Mouse (Mus musculus): Measurements from ENCODE around the gene Eif5a.
"Not testable (repeated sequence)": the region's sequence is repeated elsewhere in the genome, so short reads cannot be mapped to it uniquely, and the experiment has no call there.

Eif5a gene
- long read RNA-seq, experiment 1, transcript Eif5a-208 (7 exons, 1,353 nt) = minor isoform, 8 of 580 reads
- long read RNA-seq, experiment 1, transcript Eif5a-201 (7 exons, 1,437 nt) = minor isoform, 13 of 580 reads
- long read RNA-seq, experiment 1, transcript Eif5a-210 (6 exons, 1,343 nt) = major isoform, 516 of 580 reads
- long read RNA-seq, experiment 1, transcript Eif5a-209 (6 exons, 1,259 nt) = minor isoform, 26 of 580 reads
- long read RNA-seq, experiment 1, partial matches to known transcripts = 8 of 580 reads
- long read RNA-seq, experiment 1, other reads (novel, unspliced or antisense) = 9 of 580 reads
- long read RNA-seq, experiment 2, transcript Eif5a-201 (7 exons, 1,437 nt) = minor isoform, 19 of 588 reads
- long read RNA-seq, experiment 2, transcript Eif5a-210 (6 exons, 1,343 nt) = major isoform, 528 of 588 reads
- long read RNA-seq, experiment 2, transcript Eif5a-209 (6 exons, 1,259 nt) = minor isoform, 18 of 588 reads
- long read RNA-seq, experiment 2, partial matches to known transcripts = 12 of 588 reads
- long read RNA-seq, experiment 2, other reads (novel, unspliced or antisense) = 6 of 588 reads

DNA sequence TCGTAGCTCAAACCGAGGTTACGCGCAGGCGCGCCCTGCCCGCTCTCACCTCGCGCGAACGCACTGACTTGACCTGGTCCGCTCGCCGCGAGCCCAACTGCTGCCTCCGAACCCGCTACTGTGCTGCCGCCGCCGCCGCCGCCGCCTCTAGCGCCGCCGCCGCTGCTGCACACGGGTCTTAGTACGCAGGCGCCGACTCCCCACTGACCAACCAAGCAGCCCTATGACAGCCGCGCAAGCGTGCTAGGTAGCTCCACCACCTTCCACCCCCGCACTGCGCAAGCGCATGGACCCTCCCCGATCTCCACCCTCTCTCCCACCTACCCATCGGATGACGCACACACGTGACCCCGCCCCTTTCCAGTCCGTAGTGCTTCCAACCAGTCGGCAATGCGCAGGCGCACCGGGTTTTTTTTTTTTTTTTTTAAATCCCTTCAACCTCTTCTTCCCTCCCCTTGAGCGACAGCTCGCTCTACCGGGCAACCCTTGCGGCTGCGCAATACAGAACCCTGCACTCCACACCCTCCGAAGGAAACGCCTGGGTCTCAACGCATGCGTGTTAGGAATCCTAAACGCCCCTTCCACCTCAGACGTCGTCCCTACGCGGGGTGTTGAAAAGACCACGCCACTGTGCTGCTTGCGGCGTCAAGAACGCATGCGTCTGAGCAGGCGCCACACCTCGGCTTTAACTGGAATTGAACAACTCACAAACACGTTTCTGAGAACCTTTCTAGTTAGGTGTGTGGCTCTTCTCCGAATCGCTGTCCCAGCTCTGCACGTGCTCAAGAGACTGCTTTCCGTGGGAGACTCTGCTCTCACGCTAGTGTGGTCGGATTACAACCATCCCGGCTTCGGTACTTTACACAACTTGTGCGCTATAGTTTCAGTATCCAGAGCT lies at the start of gene Eif5a:
TSS of gene Eif5a (minus strand) at position 845 of the 898 bp plus-strand sequence.
- intact Hi-C loops (cut with DNase I) = no loop called here

DNA sequence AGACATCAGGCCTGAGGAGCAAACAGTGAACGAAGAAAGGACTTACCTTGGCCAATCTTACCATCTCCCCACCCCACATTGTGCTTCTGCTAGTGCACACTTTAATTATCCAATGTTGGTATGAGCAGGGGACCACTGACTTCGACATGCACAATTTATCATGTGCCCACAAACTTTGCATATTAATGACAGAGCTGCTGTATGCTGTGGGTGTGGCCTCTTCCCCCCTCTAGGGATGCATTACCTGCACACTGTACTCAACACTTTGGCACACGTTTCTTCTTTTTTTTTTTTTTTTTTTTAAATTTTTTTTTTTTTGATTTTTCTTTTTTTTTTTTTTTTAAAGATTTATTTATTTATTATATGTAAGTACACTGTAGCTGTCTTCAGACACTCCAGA lies 49.0 kb upstream of the Eif5a start:
- intact Hi-C loops (cut with DNase I) = no loop called here

DNA sequence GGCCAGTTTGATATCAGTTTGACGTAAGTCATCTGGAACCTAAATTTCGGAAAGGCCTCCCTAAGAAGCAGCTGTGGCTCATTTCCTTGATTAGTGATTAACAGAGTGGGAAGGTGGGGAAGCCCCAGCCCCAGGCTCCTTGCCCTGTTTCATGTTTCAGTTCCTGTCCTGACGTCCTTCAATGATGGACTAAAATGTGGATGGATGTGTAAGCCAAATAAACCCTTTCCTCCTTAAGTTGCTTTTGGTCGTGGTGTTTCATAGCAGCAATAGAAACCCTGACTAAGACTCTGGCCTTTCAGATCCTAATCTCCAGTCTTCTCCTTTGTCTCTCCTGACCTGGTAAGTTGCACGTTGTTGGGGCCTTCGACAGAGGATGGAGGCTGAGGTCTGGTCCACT lies 48.5 kb upstream of the Eif5a start:
- intact Hi-C loops (cut with DNase I) = no loop called here

DNA sequence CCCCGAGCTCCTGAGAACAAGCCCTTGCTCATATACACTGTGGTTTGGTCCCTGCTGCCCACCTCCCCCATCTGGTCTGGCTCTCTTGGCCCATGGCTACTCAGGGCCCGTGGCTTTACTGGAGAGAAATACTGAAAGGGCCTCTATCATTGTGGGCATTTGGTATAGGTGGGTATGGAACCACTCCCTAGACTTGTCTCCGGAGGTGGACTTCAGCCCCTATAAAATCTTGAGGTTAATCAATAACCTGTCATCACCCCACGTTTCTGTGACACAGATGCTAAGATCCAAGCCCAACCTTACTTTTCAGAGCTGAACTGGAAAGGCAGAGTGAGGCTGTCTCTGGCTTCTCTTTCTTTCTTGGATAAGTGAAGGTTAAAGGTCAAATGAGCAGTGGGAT lies 47.0 kb upstream of the Eif5a start:
- intact Hi-C loops (cut with DNase I) = no loop called here

DNA sequence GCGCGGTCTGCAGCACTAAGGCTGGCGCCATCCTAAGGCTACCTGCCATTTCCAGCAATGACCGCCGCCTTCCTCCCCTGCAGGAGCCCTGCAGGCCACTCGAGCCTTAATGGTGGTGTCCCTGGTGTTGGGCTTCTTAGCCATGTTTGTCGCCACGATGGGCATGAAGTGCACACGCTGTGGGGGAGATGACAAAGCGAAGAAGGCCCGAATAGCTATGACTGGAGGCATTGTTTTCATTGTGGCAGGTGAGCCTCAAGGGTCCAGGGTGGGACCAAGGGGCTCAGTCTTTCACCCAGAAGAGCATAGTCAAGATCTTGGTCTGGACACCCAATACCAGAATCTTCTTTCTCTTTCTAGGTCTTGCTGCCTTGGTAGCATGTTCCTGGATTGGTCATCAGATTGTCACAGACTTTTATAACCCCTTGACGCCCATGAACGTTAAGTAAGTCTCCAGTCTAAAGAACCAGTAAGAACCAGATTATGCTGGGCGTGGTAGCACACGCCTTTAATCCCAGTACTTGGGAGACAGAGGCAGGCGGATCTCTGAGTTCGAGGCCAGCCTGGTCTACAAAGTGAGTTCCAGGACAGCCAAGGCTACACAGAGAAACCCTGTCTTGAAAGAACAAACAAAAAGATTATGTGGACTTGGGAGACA lies 45.2 kb upstream of the Eif5a start:
- intact Hi-C loops (cut with DNase I) = no loop called here

DNA sequence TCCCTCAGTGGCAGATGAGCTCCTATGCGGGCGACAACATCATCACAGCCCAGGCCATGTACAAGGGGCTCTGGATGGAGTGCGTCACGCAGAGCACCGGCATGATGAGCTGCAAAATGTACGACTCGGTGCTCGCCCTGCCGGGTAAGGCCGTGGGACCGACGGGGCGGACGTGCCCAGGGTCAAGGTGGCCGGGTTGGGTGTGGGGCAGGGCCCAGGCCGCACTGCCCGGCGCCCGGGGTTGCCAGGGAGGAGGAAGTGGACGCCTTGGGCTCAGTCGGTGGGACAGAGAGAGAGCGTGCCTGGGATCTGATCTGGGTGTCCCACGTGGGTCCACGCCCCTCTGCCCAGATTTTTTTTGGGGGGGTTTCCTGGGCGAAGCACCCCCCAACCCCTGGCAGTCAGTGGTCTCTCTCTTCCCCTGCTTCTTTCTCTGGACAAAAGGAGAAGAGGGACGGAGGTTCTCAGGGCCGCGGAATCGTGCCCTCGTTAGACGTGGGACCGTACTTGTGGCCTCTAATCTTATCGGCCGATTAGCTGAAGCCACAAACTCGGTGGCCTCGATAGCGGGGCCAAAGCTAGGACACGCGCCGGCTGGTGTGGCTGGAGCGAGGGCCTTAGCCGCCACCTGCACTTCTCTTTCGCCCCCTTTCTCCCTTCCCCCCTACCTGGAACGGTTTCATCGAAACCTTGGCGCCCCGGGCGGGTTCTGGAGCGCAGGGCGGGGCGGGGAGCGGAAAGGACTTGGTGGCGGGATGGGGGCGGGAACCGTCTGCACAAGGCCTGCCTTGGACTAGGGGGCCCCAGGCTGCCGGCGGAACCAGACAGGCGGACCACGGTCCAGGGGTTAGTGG lies 44.5 kb upstream of the Eif5a start:
- intact Hi-C loops (cut with DNase I) = no loop called here

DNA sequence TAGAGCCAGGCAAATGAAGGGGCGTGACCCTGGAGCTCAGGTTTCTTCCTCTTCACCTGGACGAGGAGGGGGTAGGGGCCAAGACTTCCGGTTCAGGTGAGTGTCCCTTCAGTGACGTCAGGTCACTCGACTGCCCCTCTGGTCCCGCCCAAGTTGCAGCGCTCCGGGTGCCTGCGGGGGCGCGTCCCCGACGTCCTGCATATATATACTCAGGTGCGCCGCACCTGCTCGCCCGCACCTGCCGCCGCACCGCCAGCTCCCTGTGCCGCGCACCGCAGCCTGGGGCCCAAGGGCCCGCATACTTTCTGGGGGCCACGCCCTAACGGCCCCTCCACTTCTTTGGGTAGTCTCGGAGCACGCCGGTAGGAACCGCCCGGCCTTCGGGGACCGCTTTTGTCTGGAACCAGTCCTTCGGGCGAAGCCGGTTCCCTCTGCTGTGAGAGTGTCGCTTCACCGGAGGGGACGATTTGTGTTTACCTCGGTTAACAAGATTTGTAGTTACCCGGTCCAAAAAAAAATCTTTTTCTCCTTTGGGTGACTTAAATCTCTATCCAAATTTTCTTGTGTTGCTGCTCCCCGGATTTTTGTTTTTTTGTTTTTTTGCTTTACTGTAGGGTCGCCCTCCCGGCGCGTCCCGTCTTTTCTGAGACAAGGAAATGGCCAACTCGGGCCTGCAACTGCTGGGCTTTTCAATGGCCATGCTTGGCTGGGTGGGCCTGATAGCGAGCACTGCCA lies 43.7 kb upstream of the Eif5a start:
- intact Hi-C loops (cut with DNase I) = no loop called here

DNA sequence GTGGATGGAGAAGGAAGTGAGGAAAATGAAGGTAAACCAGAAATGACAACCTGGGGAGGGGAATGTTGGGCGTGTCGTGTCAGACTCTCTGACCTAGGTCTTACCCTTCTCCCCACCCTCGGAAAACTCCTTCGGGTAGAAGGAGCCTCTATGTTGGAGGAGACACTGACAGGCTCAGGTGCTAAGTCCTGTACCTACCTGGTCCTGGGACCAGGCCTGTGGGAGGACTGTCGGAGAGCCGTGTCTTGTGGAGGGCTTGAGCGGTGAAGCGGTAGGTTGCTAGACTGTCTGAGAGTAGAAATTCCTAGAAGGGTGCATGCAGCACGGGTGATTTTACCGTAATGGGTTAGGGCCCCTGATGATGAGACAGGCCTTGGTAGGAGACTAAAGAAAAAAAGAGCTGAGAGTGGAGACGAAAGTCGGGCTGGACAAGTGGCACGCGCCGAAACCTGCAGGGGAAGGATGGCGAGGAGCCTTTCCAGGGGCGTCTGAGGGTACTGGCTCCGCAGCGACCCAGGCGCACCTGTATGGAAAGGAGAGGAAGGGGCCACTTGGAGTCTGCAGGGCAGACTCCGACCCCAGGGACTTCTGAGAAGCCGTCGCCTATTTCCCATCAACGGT lies 43.0 kb upstream of the Eif5a start, which contains the start of gene Cldn7:
TSS of gene Cldn7 (plus strand) at position 130 of the 621 bp plus-strand sequence.
- intact Hi-C loops (cut with DNase I) = no loop called here

DNA sequence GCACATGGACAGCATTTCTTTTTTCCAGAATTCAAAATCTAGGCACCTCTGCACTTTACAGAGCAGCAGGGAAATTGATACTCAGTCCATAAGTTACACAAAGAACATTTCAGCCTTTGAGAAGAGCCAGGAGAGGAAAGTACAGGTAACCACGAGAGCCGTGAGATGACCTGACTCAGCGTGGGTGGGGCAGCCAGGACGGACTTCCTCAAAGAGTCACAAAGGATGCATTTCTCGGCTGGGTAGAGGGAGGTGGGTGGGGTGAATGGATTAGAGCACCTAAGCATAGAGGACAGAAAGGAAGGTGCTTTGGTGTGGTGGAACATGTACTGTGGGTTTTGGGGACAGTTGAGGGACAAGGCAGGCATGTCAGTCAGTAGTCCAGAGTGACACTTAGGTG lies 40.1 kb upstream of the Eif5a start:
- intact Hi-C loops (cut with DNase I) = no loop called here

DNA sequence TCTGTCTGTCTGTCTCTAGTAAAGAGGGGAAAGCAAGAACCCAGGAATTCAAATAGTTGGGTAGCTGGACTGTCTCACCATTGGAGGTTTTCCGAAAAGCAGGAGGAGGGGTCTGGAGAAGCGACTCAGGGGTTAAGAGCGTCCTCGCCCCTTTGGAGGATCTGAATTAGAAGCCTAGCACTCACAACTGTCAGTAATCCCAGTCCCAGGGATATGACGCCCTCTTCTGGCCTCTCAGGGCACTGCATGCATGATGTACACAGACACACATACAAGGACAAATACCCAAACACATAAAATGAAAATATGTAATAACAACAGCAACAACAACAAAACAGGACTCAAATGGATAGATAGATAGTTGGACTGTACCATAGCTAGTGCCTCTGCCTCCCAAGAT lies 38.9 kb upstream of the Eif5a start:
- intact Hi-C loops (cut with DNase I) = no loop called here

DNA sequence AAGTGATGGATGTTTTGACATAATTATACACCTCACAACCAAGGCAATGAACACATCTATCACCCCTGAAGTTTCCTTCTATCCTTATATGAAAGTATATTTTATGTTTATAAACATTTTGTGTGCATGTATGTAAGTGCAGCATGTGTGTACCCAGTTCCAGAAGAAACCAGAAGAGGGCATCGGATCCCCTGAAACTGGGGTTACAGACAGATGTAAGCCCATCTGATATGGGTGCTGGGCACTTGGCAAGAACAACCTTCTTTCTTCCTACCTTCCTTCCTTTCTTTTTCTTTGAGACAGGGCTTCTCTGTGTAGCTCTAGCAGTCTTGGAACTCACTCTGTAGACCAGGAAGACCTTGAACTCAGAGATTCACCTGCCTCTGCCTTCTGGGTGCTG lies 34.5 kb upstream of the Eif5a start:
- intact Hi-C loops (cut with DNase I) = no loop called here

DNA sequence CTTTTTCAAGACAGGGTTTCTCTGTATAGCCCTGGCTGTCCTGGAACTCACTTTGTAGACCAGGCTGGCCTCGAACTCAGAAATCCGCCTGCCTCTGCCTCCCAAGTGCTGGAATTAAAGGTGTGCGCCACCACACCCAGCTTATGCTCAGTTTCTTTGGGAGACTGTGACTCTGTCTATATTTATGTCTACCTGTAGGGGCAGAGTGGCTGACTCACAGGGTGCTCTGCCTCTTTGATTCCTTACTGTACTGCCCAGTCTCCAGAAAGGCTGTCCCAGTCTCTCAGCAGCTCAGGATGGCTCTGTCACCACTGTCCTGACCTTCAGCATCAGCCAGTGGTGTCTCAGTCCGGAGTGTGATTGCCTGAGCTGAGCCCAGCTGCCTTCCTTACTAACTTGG lies 33.9 kb upstream of the Eif5a start:
- intact Hi-C loops (cut with DNase I) = not testable (repeated sequence)

DNA sequence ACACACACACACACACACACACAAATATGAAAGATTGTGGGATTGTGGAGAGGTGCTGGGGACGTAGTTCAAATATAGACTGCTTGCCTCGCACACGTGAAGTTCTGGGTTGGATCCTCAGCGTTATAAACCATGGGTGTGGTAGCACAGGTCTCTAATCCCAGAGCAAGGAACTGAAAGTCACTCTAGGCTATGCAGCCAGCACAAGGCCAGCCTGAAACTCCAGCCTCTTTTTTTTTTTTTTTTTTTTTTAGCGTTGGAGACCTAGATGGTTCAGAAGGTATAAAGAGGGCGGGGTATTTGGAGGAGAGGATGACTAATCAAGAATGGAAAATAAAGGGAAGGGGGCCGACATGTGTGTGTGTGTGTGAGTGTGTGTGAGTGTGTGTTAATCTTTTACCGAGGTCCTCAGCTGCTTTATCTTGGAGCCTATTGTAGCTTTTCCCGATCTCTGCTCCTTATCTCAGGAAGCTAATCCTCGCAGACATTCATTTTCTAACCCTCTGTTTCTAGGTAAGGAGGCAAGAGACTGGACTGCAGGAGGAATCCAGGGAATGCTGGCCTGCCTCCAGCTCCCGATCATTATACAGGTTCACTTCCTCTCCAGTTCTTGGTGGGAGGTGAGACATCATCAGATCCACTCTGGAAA lies 31.6 kb upstream of the Eif5a start:
- intact Hi-C loops (cut with DNase I) = no loop called here

DNA sequence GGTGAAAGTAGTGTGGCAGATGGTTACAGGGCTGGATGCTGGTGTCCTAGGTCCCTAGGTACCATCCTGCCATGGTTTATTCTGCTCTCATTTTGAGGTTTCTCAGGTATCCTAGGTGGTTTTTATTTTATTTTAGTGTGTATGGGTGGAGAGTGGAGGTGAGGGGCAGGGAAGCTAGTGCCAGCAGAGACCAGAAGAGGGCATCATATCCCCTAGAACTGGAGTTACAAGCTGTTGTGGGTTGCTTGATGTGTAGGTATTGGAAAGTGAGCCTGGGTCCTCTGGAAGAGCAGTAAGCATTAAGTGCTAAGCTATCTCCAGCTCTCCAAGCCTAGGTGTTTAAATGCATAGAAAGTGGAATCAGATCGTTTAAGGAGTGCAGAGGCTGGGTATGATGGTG lies 30.5 kb upstream of the Eif5a start:
- intact Hi-C loops (cut with DNase I) = no loop called here

DNA sequence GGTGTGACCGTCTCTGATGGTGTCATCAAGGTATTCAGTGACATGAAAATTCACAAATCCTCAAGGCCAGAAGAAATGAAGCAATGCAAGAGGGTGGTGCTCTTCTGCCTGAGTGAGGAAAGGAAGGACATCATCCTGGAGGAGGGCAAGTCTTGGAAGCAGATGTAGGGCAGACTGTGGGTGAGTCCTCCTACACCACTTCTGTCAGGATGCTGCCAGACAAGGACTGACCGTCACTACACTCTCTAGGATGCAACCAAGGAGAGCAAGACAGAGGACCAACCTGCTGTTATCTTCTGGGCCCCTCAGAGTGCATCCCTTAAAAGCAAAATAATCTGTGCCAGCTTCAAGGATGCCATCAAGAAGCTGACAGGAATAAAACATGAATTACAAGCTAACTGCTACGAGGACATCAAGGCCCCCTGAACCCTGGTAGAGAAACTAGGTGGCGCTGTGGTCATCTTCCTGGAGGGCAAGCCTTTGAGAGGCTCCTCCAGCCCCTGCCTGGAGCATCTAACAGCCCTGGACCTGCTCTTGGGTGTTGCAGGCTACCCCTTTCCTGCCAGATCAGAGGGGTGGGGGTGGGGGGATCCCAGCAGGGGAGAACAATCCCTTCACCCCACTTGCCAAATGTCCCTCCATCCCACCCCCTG lies 29.2 kb upstream of the Eif5a start:
- intact Hi-C loops (cut with DNase I) = no loop called here

DNA sequence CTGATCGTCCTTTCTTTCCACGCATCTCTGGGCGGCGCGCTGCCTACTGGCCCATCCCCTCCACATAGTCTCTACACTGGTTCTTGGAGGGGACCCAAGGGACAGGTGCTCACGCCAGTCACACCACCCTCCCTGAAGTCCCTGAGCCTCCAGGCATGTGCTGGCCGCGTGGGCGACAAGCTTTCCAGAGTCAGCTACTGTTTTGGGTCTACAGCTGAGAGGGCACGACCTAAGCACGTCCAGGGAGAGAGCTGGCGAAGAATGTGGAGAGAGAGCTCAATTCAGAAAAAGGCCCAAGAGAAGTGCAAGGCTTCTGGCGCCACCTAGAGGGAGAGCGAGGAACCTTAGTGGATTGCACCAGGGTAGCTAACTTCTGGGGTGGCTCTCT lies 27.0 kb upstream of the Eif5a start:
- intact Hi-C loops (cut with DNase I) = loop anchor here (1.0 kb wide), 1 partner anchor 14 kb away; no protein-coding TSS in a partner anchor

DNA sequence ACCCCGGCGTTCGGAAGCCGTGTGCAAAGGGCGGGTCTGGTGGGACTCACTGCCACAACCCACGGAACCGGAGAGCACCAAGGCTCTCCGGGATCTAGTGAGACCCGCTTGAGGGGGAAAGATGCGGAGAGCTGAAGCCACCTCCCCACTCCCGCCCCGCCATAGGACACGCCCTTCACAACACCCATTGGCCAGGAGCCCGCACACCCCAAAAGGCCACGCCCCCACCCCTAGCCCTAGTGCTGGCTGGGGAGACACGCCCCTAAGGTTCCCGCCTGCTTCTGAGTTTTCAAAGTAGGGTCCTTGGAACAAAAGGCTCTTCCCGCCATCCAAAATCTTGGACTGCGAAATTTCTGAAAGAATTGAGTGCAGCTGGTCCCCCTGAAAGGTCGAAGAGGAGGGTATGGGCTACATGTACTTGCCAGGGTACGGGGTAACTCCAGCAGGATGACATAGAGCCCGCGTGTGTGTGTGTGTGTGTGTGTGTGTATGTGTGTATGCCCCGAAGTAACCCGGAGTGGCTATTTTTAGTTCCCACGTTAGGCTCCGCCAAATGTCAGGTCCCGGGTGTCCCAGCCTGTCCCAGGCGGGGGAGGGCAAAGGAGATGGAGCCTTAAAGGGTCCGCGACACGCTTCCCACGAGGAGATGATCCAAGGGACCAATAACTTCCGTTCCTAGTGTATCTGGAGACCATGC lies 26.5 kb upstream of the Eif5a start, which contains the start of gene Slc2a4:
TSS of gene Slc2a4 (minus strand) at position 123 of the 697 bp plus-strand sequence.
- intact Hi-C loops (cut with DNase I) = no loop called here

All from adrenal gland (tissue).